Mouse (Mus musculus): ENCODE results near the gene G0s2. TPM values are rescaled to one million over a fixed set of nuclear protein-coding genes. Genes with fewer than 3 reads are reported as not detected.

G0s2 gene
- total and polyA plus RNA-seq, 3 experiments = 44.8 to 229 (median 57.9) TPM

DNA sequence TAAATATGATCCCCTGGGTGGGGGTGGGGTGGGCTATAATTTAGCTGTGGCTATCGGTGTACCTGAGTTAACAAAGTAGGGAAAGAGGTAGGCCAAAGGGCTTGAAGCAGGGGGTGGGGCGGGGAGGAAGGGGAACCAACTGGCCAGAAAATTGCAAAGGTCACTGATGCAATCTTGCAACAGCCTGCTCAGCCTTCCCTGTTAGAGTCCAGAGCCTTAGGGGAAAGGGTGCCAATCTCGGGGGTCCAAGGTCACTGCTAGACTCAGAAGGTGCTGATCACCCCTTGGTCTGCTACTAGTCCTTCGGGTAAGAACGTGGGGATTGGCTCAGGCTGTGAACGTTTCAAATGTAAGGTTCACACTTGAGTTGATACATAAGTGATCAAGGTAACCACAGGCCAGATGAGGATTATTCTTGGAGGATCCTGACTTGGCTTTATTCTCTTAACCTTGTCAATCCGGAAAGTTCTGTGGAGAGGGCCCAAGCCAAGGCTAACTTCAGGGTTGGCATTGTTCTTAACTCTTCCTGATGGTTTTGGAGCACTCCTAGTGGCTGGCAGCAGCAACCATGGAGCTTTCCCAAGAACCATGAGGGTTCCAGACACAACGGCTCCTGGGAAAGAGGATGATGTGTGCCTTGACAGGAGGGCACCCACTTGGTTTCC lies 1.5 kb upstream of the G0s2 start:
- Histone ChIP-seq H3K27ac (no peak overlapping the region), H3K27me3 (ENCODE audit: control insufficient read depth, insufficient read depth, low read length) (no peaks in the 10 kb centered on the region), H3K4me1 (ENCODE audit: control insufficient read depth, insufficient read depth, low read length) (peaks cover 6% of the 10 kb centered on the region), H3K79me2 (replicated peaks; ENCODE audit: control insufficient read depth, insufficient read depth, low read length) (no peaks in the 10 kb centered on the region), H3K9ac (ENCODE audit: low read depth, low read length) (no peak overlapping the region), H3K4me3 (no peak overlapping the region), H3K36me3 (ENCODE audit: control insufficient read depth, insufficient read depth, low read length) (peaks cover 4% of the 10 kb centered on the region; the same call in 1 of the 2 replicates)
- intact Hi-C loops (cut with DNase I) = loop anchor here (5.0 kb wide), 1 partner anchor 108 kb away; no protein-coding TSS in a partner anchor
- 69% methylated on average over 8 of the region's 8 CpGs for WGBS
- no peak for DNase-seq
- TF ChIP-seq CTCF (IDR thresholded peaks at IDR 0.05) (peak; percentile 19; the same call in 1 of the 2 replicates), EP300 (IDR thresholded peaks at IDR 0.05; ENCODE audit: insufficient read depth, low read depth, low read length) (no peak)

DNA sequence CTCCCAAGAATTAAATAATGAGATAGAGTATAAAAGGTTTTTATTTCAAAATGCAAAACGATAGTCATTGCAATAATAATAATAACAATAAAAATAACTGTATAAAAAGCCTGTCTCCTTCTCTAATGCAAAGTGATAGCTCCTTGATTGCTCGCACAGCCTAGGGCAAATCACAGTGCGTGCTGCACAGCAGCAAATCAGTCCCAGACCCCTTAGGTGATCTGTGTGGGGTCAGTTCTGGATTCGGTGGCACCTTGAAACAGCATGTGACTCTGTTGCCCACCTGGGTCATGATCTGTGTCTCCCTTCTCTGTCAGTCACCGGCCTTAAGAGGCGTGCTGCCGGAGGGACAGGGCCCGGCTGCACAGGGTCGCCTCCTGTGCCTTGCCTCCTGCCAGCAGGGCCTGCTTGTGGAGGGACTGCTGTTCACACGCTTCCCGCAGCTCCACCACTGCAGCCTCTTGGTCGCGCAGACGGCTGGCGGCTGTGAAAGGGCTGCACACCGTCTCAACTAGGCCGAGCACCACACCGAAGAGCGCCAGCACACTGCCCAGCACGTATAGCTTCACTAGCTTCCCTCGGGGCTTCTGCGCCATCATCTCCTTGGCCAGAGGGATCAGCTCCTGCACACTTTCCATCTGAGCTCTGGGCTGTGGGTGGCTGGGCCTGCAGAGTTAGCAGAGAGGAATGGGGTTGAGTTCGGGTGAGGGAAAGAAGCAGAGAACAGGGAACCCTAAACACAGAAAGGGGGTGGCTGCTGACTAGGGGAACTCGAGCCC lies 691 bp downstream of the G0s2 start:
- WGBS = 21% methylated on average over 24 of the region's 24 CpGs
- DNase-seq = peak; percentile 56 to 67
- H3K36me3 ChIP-seq (ENCODE audit: control insufficient read depth, insufficient read depth, low read length) = peaks cover 4% of the 10 kb centered on the region; the same call in 1 of the 2 replicates

DNA sequence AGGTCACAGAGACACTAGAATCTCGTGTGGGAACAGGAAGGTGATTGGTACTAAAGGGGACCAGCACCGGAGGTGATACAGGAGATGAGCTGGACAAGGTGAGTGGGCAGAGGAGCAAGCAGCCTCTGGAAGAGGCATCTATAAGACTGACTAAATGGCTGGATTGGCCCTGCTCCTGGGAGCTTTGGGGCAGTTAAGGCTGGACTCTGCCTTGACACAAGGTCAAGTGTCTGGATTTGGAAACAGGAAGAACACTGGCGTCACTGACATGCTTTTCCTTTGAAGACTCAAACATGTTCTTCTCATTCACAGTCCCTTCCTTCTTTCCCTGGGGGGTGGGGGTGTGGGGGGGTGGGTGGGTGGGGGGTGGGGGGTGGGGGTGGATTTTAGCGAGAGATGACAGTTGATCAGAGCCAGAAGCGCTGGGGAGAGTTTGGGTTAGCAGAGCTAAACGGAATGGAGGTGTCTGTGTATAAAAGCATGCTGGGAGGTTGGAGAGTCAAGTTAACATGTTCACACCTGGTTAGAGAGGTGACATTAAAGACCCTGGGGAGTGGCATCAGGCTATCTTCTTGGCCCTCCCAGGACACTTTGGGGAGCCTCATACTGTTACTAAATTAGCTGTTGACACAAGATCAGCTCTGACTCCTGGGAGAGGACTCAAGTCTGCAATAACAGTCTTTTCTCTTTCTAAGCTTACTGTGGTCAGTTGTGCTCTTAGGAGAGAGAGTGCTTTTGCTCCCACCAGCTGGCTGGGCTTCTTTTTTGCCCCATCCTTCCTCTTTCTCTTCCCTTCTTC lies 1.9 kb downstream of the G0s2 start:
- Histone ChIP-seq H3K27me3 (ENCODE audit: control insufficient read depth, insufficient read depth, low read length) (no peaks in the 10 kb centered on the region), H3K79me2 (replicated peaks; ENCODE audit: control insufficient read depth, insufficient read depth, low read length) (no peaks in the 10 kb centered on the region), H3K27ac (peak overlapping the region; percentile 81), H3K36me3 (ENCODE audit: control insufficient read depth, insufficient read depth, low read length) (peaks cover 4% of the 10 kb centered on the region; the same call in 1 of the 2 replicates), H3K4me3 (peak overlapping the region; percentile 67), H3K9ac (ENCODE audit: low read depth, low read length) (peak overlapping the region; percentile 71), H3K4me1 (ENCODE audit: control insufficient read depth, insufficient read depth, low read length) (peaks cover 4% of the 10 kb centered on the region)
- 30% methylated on average over 6 of the region's 6 CpGs for WGBS
- TF ChIP-seq EP300 (IDR thresholded peaks at IDR 0.05; ENCODE audit: insufficient read depth, low read depth, low read length) = 0 out of 2 replicates have a peak, but pooled peaks have one; percentile 33
- TF ChIP-seq POLR2A (IDR thresholded peaks at IDR 0.05; ENCODE audit: insufficient read depth, low read depth, low read length) = peak; percentile 54; the same call in 1 of the 2 replicates
- no peak for TF ChIP-seq CTCF (IDR thresholded peaks at IDR 0.05)
- intact Hi-C loops (cut with DNase I) = loop anchor here (5.0 kb wide), 1 partner anchor 111 kb away; no protein-coding TSS in a partner anchor
- DNase-seq = peak in 1 of 2 experiments; percentile 25

More for the DNA sequence above, 691 bp downstream of the G0s2 start:
- peak overlapping the region; percentile 67 for H3K4me3 ChIP-seq
- intact Hi-C loops (cut with DNase I) = loop anchor here (5.0 kb wide), 1 partner anchor 110 kb away; no protein-coding TSS in a partner anchor
- no peaks in the 10 kb centered on the region for H3K27me3 ChIP-seq (ENCODE audit: control insufficient read depth, insufficient read depth, low read length)
- TF ChIP-seq CTCF (IDR thresholded peaks at IDR 0.05) (no peak), POLR2A (IDR thresholded peaks at IDR 0.05; ENCODE audit: insufficient read depth, low read depth, low read length) (no peak), EP300 (IDR thresholded peaks at IDR 0.05; ENCODE audit: insufficient read depth, low read depth, low read length) (no peak)
- peaks cover 4% of the 10 kb centered on the region for H3K4me1 ChIP-seq (ENCODE audit: control insufficient read depth, insufficient read depth, low read length)
- peak overlapping the region; percentile 81 for H3K27ac ChIP-seq
- no peaks in the 10 kb centered on the region for H3K79me2 ChIP-seq (replicated peaks; ENCODE audit: control insufficient read depth, insufficient read depth, low read length)
- peak overlapping the region; percentile 77 for H3K9ac ChIP-seq (ENCODE audit: low read depth, low read length)

DNA sequence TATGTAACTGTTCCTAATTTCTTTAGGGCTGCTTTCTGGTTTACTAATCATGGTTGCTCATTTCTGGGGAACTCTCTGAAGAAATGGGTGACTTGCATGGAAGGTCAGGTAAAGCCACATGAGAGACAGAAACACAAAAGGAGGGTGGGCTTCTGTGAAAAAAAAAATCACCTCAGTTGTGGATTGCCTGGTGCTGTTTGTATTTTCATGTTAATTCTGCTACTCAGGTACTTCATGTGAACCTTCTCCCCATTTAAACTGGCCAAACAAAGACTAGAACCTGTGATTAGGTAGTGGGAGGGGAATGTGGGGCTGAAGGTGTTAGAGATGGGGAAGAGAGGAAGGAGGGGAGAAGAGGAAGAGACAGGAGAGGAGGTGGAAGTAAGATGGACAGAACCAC lies 7.3 kb downstream of the G0s2 start:
- Histone ChIP-seq H3K4me1 (ENCODE audit: control insufficient read depth, insufficient read depth, low read length) (peaks cover 14% of the 10 kb centered on the region), H3K79me2 (replicated peaks; ENCODE audit: control insufficient read depth, insufficient read depth, low read length) (no peaks in the 10 kb centered on the region), H3K36me3 (ENCODE audit: control insufficient read depth, insufficient read depth, low read length) (no peaks in the 10 kb centered on the region; the same call in 1 of the 2 replicates), H3K4me3 (no peak overlapping the region), H3K9ac (ENCODE audit: low read depth, low read length) (no peak overlapping the region), H3K27me3 (ENCODE audit: control insufficient read depth, insufficient read depth, low read length) (no peaks in the 10 kb centered on the region), H3K27ac (no peak overlapping the region)
- DNase-seq = no peak
- TF ChIP-seq CTCF (IDR thresholded peaks at IDR 0.05) = no peak
- TF ChIP-seq EP300 (IDR thresholded peaks at IDR 0.05; ENCODE audit: insufficient read depth, low read depth, low read length) = no peak
- TF ChIP-seq POLR2A (IDR thresholded peaks at IDR 0.05; ENCODE audit: insufficient read depth, low read depth, low read length) = no peak
- intact Hi-C loops (cut with DNase I) = no loop called here

DNA sequence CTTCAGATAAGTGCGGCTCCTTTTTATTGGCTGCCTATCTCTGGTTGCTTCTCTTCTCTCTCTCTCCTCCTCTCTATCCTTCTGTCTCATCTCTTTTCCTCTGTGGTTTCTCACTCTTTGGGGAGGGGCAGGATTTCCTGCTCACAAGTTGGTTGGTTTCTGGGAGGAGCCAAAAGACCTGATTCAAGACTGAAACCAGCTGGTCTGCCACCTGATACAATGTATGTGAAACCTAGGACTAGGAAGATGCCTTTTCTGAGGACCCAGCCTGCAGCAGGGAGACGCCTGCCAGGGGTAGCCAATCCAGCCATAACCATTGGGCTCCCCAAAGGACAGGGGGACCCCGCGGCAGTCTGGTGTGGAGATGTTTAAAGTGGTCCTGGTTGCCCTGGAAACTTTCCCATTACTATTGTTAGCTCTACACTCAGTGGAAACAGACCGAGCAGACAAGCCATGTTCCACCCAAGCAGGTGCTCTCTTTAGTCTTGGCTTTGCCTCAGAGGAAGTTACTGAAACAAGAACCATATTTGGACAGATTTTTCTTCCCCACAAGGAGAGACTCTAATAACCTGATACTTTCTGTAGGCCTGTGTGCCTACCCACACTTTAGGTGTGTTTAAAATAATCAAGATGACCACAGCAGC lies 8.9 kb downstream of the G0s2 start, which contains the start of gene Hsd11b1:
TSS of gene Hsd11b1 (minus strand) at position 121 of the 644 bp plus-strand sequence.
- Histone ChIP-seq H3K27ac (peak within 1 kb of the TSS; percentile 26), H3K4me1 (ENCODE audit: control insufficient read depth, insufficient read depth, low read length) (peaks cover 14% of the 10 kb centered on the region), H3K27me3 (ENCODE audit: control insufficient read depth, insufficient read depth, low read length) (no peaks in the 10 kb centered on the region), H3K4me3 (no peak within 1 kb of the TSS), H3K36me3 (ENCODE audit: control insufficient read depth, insufficient read depth, low read length) (no peaks in the 10 kb centered on the region; the same call in 1 of the 2 replicates), H3K79me2 (replicated peaks; ENCODE audit: control insufficient read depth, insufficient read depth, low read length) (no peaks in the 10 kb centered on the region), H3K9ac (ENCODE audit: low read depth, low read length) (no peak within 1 kb of the TSS; the same call in 1 of the 2 replicates)
- DNase-seq = peak in 1 of 2 experiments; percentile 21
- intact Hi-C loops (cut with DNase I) = no loop called here
- TF ChIP-seq EP300 (IDR thresholded peaks at IDR 0.05; ENCODE audit: insufficient read depth, low read depth, low read length) = no peak
- no peak for TF ChIP-seq CTCF (IDR thresholded peaks at IDR 0.05)
- no peak for TF ChIP-seq POLR2A (IDR thresholded peaks at IDR 0.05; ENCODE audit: insufficient read depth, low read depth, low read length)
- 57% methylated on average over 5 of the region's 5 CpGs for WGBS
